Mouse (Mus musculus): ENCODE results near the gene Phkg1.
A peak's percentile ranks its signal among the peaks of the same experiment; 100 is the strongest.
"Not testable (repeated sequence)": the region's sequence is repeated elsewhere in the genome, so short reads cannot be mapped to it uniquely, and the experiment has no call there.

The Phkg1 gene

GRCm38 (mm10) chr5:129898449-129898848 lies at the start of gene Phkg1:
TSS of gene Phkg1 (minus strand) at chr5:129898549.
- no peak for DNase-seq

- DNase-seq: no peak
Measured at GRCm38 (mm10) chr5:129947528-129948033, 49.2 kb upstream of the Phkg1 start.

GRCm38 (mm10) chr5:129943402-129943801 lies 45.1 kb upstream of the Phkg1 start:
- DNase-seq: no peak

- peak; percentile 73 for DNase-seq
Measured at GRCm38 (mm10) chr5:129942073-129942939, 44.0 kb upstream of the Phkg1 start.

- DNase-seq: peak; percentile 98
Measured at GRCm38 (mm10) chr5:129941495-129942045, 43.2 kb upstream of the Phkg1 start, which contains the start of gene Vkorc1l1. TSS of gene Vkorc1l1 (plus strand) at chr5:129941970.

- no peak for DNase-seq
Measured at GRCm38 (mm10) chr5:129940736-129941494, 42.6 kb upstream of the Phkg1 start.

- DNase-seq: peak; percentile 51
Measured at GRCm38 (mm10) chr5:129940281-129940680, 41.9 kb upstream of the Phkg1 start.

- DNase-seq: no peak
Measured at GRCm38 (mm10) chr5:129936941-129937340, 38.6 kb upstream of the Phkg1 start.

- DNase-seq: no peak
Measured at GRCm38 (mm10) chr5:129929924-129930855, 31.8 kb upstream of the Phkg1 start.

- DNase-seq: no peak
Measured at GRCm38 (mm10) chr5:129925933-129926332, 27.6 kb upstream of the Phkg1 start.

GRCm38 (mm10) chr5:129924820-129925452 lies 26.6 kb upstream of the Phkg1 start:
- no peak for DNase-seq

- no peak for DNase-seq
Measured at GRCm38 (mm10) chr5:129921972-129922371, 23.6 kb upstream of the Phkg1 start.

GRCm38 (mm10) chr5:129919320-129919719 lies 21.0 kb upstream of the Phkg1 start:
- no peak for DNase-seq

GRCm38 (mm10) chr5:129918752-129919151 lies 20.4 kb upstream of the Phkg1 start:
- no peak for DNase-seq

GRCm38 (mm10) chr5:129918065-129918651 lies 19.8 kb upstream of the Phkg1 start:
- DNase-seq: no peak

- DNase-seq: not testable (repeated sequence)
Measured at GRCm38 (mm10) chr5:129915491-129915890, 17.1 kb upstream of the Phkg1 start.

GRCm38 (mm10) chr5:129914024-129914423 lies 15.7 kb upstream of the Phkg1 start:
- DNase-seq: no peak

GRCm38 (mm10) chr5:129909591-129909990 lies 11.2 kb upstream of the Phkg1 start:
- no peak for DNase-seq

GRCm38 (mm10) chr5:129909147-129909546 lies 10.8 kb upstream of the Phkg1 start:
- DNase-seq: peak; percentile 16

GRCm38 (mm10) chr5:129908242-129908965 lies 10.1 kb upstream of the Phkg1 start, which contains the start of gene Nupr1l:
TSS of gene Nupr1l (plus strand) at chr5:129908540.
- DNase-seq: peak; percentile 85
